Mouse (Mus musculus) CD4-positive, CD25-positive, alpha-beta regulatory T cell, adult 2 months (primary cell): ENCODE measurements around the gene Abca8b.
"Not testable (repeated sequence)": the region's sequence is repeated elsewhere in the genome, so short reads cannot be mapped to it uniquely, and the experiment has no call there.

Experiments
- DNase-seq: peaks from one replicate; pipeline ENCODE4 v3.0.0-alpha.2; 2012; ENCODE audit warnings: low read depth, low spot score

Abca8b gene

GRCm38 (mm10) chr11:109916654-109917053 lies 79.0 kb downstream of the Abca8b start:
- DNase-seq = no peak

GRCm38 (mm10) chr11:109913156-109913555 lies 82.5 kb downstream of the Abca8b start:
- not testable (repeated sequence) for DNase-seq

- not testable (repeated sequence) for DNase-seq
Observed at GRCm38 (mm10) chr11:109912118-109912517, 83.5 kb downstream of the Abca8b start.

GRCm38 (mm10) chr11:109909801-109910200 lies 85.8 kb downstream of the Abca8b start:
- DNase-seq = no peak

GRCm38 (mm10) chr11:109908207-109909031 lies 87.2 kb downstream of the Abca8b start:
- DNase-seq = no peak

- DNase-seq = no peak
Observed at GRCm38 (mm10) chr11:109907508-109907907, 88.1 kb downstream of the Abca8b start.

GRCm38 (mm10) chr11:109902616-109903598 lies 92.7 kb downstream of the Abca8b start:
- no peak for DNase-seq

- DNase-seq = no peak
Observed at GRCm38 (mm10) chr11:109900491-109901241, 95.0 kb downstream of the Abca8b start.

- no peak for DNase-seq
Observed at GRCm38 (mm10) chr11:109898791-109899467, 96.7 kb downstream of the Abca8b start.

- DNase-seq = no peak
Observed at GRCm38 (mm10) chr11:109895952-109896530, 99.6 kb downstream of the Abca8b start.

GRCm38 (mm10) chr11:109895496-109895895 lies 100.1 kb downstream of the Abca8b start:
- no peak for DNase-seq

- DNase-seq = no peak
Observed at GRCm38 (mm10) chr11:109893894-109894804, 101.5 kb downstream of the Abca8b start.

- DNase-seq = peak; percentile 20
Observed at GRCm38 (mm10) chr11:109891989-109892386, 103.7 kb downstream of the Abca8b start.

GRCm38 (mm10) chr11:109891371-109891988 lies 104.2 kb downstream of the Abca8b start:
- DNase-seq = no peak

GRCm38 (mm10) chr11:109889595-109889994 lies 106.0 kb downstream of the Abca8b start:
- DNase-seq = no peak

- no peak for DNase-seq
Observed at GRCm38 (mm10) chr11:109886757-109887156, 108.9 kb downstream of the Abca8b start.

GRCm38 (mm10) chr11:109885521-109885920 lies 110.1 kb downstream of the Abca8b start:
- DNase-seq = no peak

- DNase-seq = no peak
Observed at GRCm38 (mm10) chr11:109884801-109885200, 110.8 kb downstream of the Abca8b start.

- DNase-seq = no peak
Observed at GRCm38 (mm10) chr11:109884126-109884525, 111.5 kb downstream of the Abca8b start.
